Mouse (Mus musculus): Measurements from ENCODE around the gene Ywhae. TPM values are rescaled to one million over a fixed set of nuclear protein-coding genes. Genes with fewer than 3 reads are reported as not detected.
"Not testable (repeated sequence)": the region's sequence is repeated elsewhere in the genome, so short reads cannot be mapped to it uniquely, and the experiment has no call there.

The Ywhae gene
- polyA plus RNA-seq, 1 experiment from 2014 or later: 1,381 TPM

GRCm38 (mm10) chr11:75715556-75715955, 17.1 kb upstream of the Ywhae start:
- H3K27ac ChIP-seq: no peak overlapping the region
- no peak overlapping the region for H3K4me3 ChIP-seq
- no peaks in the 10 kb centered on the region for H3K4me1 ChIP-seq
- no peaks in the 10 kb centered on the region for H3K27me3 ChIP-seq (replicated peaks)
- H3K9ac ChIP-seq: no peak overlapping the region
- H3K36me3 ChIP-seq: no peaks in the 10 kb centered on the region
- no peaks in the 10 kb centered on the region for H3K9me3 ChIP-seq
- H3K4me2 ChIP-seq (replicated peaks): 0 out of 2 replicates have a peak overlapping the region, but pooled peaks have one; percentile 2
- no peak for ATAC-seq (ENCODE audit: low FRiP score, low read depth)
- WGBS: 25% methylated on average over 12 of the region's 12 CpGs

GRCm38 (mm10) chr11:75716661-75717325, 15.9 kb upstream of the Ywhae start:
- Histone ChIP-seq H3K27me3 (replicated peaks) (no peaks in the 10 kb centered on the region), H3K4me3 (no peak overlapping the region), H3K4me2 (replicated peaks) (no peak overlapping the region), H3K9ac (no peak overlapping the region), H3K36me3 (no peaks in the 10 kb centered on the region), H3K4me1 (no peaks in the 10 kb centered on the region), H3K9me3 (no peaks in the 10 kb centered on the region), H3K27ac (no peak overlapping the region)
- WGBS: 89% methylated on average over 8 of the region's 8 CpGs
- no peak for ATAC-seq (ENCODE audit: low FRiP score, low read depth)

GRCm38 (mm10) chr11:75722339-75722738, 10.3 kb upstream of the Ywhae start:
- no peak for ATAC-seq (ENCODE audit: low FRiP score, low read depth)
- no peak overlapping the region for H3K27ac ChIP-seq
- no peaks in the 10 kb centered on the region for H3K27me3 ChIP-seq (replicated peaks)
- H3K9me3 ChIP-seq: no peaks in the 10 kb centered on the region
- H3K36me3 ChIP-seq: no peaks in the 10 kb centered on the region
- WGBS: 67% methylated on average over 4 of the region's 4 CpGs
- H3K4me2 ChIP-seq (replicated peaks): no peak overlapping the region
- no peaks in the 10 kb centered on the region for H3K4me1 ChIP-seq
- no peak overlapping the region for H3K4me3 ChIP-seq
- no peak overlapping the region for H3K9ac ChIP-seq

- no peak for ATAC-seq (ENCODE audit: low FRiP score, low read depth)
Measured at GRCm38 (mm10) chr11:75727168-75727567, 5.5 kb upstream of the Ywhae start.

GRCm38 (mm10) chr11:75727659-75728058, 5.0 kb upstream of the Ywhae start:
- not testable (repeated sequence) for ATAC-seq (ENCODE audit: low FRiP score, low read depth)

More at GRCm38 (mm10) chr11:75727168-75727567, 5.5 kb upstream of the Ywhae start:
- no peaks in the 10 kb centered on the region for H3K27me3 ChIP-seq (replicated peaks)
- no peak overlapping the region for H3K27ac ChIP-seq
- no peaks in the 10 kb centered on the region; the same call in 1 of the 2 replicates for H3K4me1 ChIP-seq
- H3K4me3 ChIP-seq: no peak overlapping the region
- H3K9ac ChIP-seq: no peak overlapping the region
- H3K36me3 ChIP-seq: no peaks in the 10 kb centered on the region
- H3K4me2 ChIP-seq (replicated peaks): no peak overlapping the region
- no peaks in the 10 kb centered on the region for H3K9me3 ChIP-seq
- WGBS: 78% methylated on average over 2 of the region's 2 CpGs

GRCm38 (mm10) chr11:75733227-75733940, 715 bp downstream of the Ywhae start:
- WGBS: under 1% methylated on average over 51 of the region's 52 CpGs
- Histone ChIP-seq H3K4me1 (peaks cover 25% of the 10 kb centered on the region), H3K4me2 (replicated peaks) (peak overlapping the region; percentile 74), H3K9ac (peak overlapping the region; percentile 98), H3K36me3 (peaks cover 5% of the 10 kb centered on the region), H3K27ac (peak overlapping the region; percentile 99), H3K9me3 (no peaks in the 10 kb centered on the region), H3K27me3 (replicated peaks) (no peaks in the 10 kb centered on the region), H3K4me3 (peak overlapping the region; percentile 94)
- ATAC-seq (ENCODE audit: low FRiP score, low read depth): peak; percentile 78

More at GRCm38 (mm10) chr11:75727659-75728058, 5.0 kb upstream of the Ywhae start:
- 89% methylated on average over 6 of the region's 6 CpGs for WGBS
- not testable (repeated sequence) for H3K4me3 ChIP-seq; H3K36me3 ChIP-seq; H3K9me3 ChIP-seq; H3K9ac ChIP-seq; H3K4me2 ChIP-seq (replicated peaks); H3K27ac ChIP-seq; H3K27me3 ChIP-seq (replicated peaks); H3K4me1 ChIP-seq

- H3K4me3 ChIP-seq: no peak overlapping the region
- 81% methylated on average over 5 of the region's 5 CpGs for WGBS
- H3K27me3 ChIP-seq (replicated peaks): no peaks in the 10 kb centered on the region
- no peak overlapping the region for H3K27ac ChIP-seq
- H3K4me1 ChIP-seq: peaks cover 25% of the 10 kb centered on the region
- no peak for ATAC-seq (ENCODE audit: low FRiP score, low read depth)
- 0 out of 2 replicates have a peak overlapping the region, but pooled peaks have one; percentile 33 for H3K9ac ChIP-seq
- H3K9me3 ChIP-seq: no peaks in the 10 kb centered on the region
- H3K4me2 ChIP-seq (replicated peaks): peak overlapping the region; percentile 74
- H3K36me3 ChIP-seq: peaks cover 12% of the 10 kb centered on the region
Measured at GRCm38 (mm10) chr11:75735462-75736252, 3.0 kb downstream of the Ywhae start.

- no peak overlapping the region for H3K4me3 ChIP-seq
Measured at GRCm38 (mm10) chr11:75736978-75737377, 4.3 kb downstream of the Ywhae start.

GRCm38 (mm10) chr11:75737806-75738476, 5.3 kb downstream of the Ywhae start:
- H3K4me2 ChIP-seq (replicated peaks): no peak overlapping the region
- H3K4me3 ChIP-seq: no peak overlapping the region
- no peak overlapping the region for H3K9ac ChIP-seq
- H3K27ac ChIP-seq: no peak overlapping the region
- H3K27me3 ChIP-seq (replicated peaks): no peaks in the 10 kb centered on the region
- H3K4me1 ChIP-seq: peaks cover 28% of the 10 kb centered on the region
- H3K9me3 ChIP-seq: no peaks in the 10 kb centered on the region
- ATAC-seq (ENCODE audit: low FRiP score, low read depth): no peak
- WGBS: 85% methylated on average over 2 of the region's 2 CpGs
- H3K36me3 ChIP-seq: peaks cover 16% of the 10 kb centered on the region

More at GRCm38 (mm10) chr11:75736978-75737377, 4.3 kb downstream of the Ywhae start:
- WGBS: 81% methylated on average over 3 of the region's 3 CpGs
- Histone ChIP-seq H3K9me3 (no peaks in the 10 kb centered on the region), H3K36me3 (peaks cover 12% of the 10 kb centered on the region), H3K27ac (no peak overlapping the region), H3K27me3 (replicated peaks) (no peaks in the 10 kb centered on the region), H3K4me1 (peaks cover 28% of the 10 kb centered on the region), H3K9ac (0 out of 2 replicates have a peak overlapping the region, but pooled peaks have one; percentile 5), H3K4me2 (replicated peaks) (peak overlapping the region; percentile 38)
- ATAC-seq (ENCODE audit: low FRiP score, low read depth): no peak

GRCm38 (mm10) chr11:75738477-75738821, 5.8 kb downstream of the Ywhae start:
- peaks cover 16% of the 10 kb centered on the region for H3K36me3 ChIP-seq
- H3K9me3 ChIP-seq: no peaks in the 10 kb centered on the region
- 94% methylated on average over 7 of the region's 7 CpGs for WGBS
- no peak overlapping the region for H3K27ac ChIP-seq
- no peak overlapping the region for H3K4me2 ChIP-seq (replicated peaks)
- H3K9ac ChIP-seq: no peak overlapping the region
- peaks cover 28% of the 10 kb centered on the region for H3K4me1 ChIP-seq
- no peak for ATAC-seq (ENCODE audit: low FRiP score, low read depth)
- no peaks in the 10 kb centered on the region for H3K27me3 ChIP-seq (replicated peaks)
- no peak overlapping the region for H3K4me3 ChIP-seq

- Histone ChIP-seq H3K27ac (no peak overlapping the region), H3K36me3 (peaks cover 16% of the 10 kb centered on the region), H3K4me1 (peaks cover 21% of the 10 kb centered on the region), H3K9ac (no peak overlapping the region), H3K9me3 (no peaks in the 10 kb centered on the region), H3K27me3 (replicated peaks) (no peaks in the 10 kb centered on the region), H3K4me2 (replicated peaks) (no peak overlapping the region), H3K4me3 (no peak overlapping the region)
- WGBS: 86% methylated on average over 3 of the region's 3 CpGs
- ATAC-seq (ENCODE audit: low FRiP score, low read depth): no peak
Measured at GRCm38 (mm10) chr11:75740204-75740603, 7.5 kb downstream of the Ywhae start.

Data from neural tube, embryonic 12.5 days (tissue).